Mouse (Mus musculus) ES-Bruce4 (cell line): ENCODE measurements around the gene Tmem144. TPM values are rescaled to one million over a fixed set of nuclear protein-coding genes. Genes with fewer than 3 reads are reported as not detected.

Experiments used
- H3K27ac ChIP-seq: 2 replicates; pipeline ENCODE4 v1.5.1; 2012; ENCODE audit warnings: low read length, inconsistent platforms; ENCODE audit not compliant: insufficient read depth
- H3K27me3 ChIP-seq: 2 replicates; pipeline ENCODE4 v1.6.1; 2012; ENCODE audit warnings: mild to moderate bottlenecking, low read length, inconsistent platforms; ENCODE audit not compliant: control insufficient read depth, poor library complexity, insufficient read depth, severe bottlenecking
- H3K36me3 ChIP-seq: 2 replicates; pipeline ENCODE4 v1.6.1; 2012; ENCODE audit warnings: inconsistent platforms, mild to moderate bottlenecking, low read length, moderate library complexity; ENCODE audit not compliant: control insufficient read depth, poor library complexity, insufficient read depth, severe bottlenecking
- H3K4me1 ChIP-seq: one replicate; pipeline ENCODE4 v1.8.1; 2011; ENCODE audit warnings: low read length; ENCODE audit not compliant: control insufficient read depth, insufficient read depth
- H3K4me3 ChIP-seq: 2 replicates; pipeline ENCODE4 v1.5.1; 2011; ENCODE audit warnings: low read depth, mild to moderate bottlenecking, low read length
- H3K9ac ChIP-seq: 2 replicates; pipeline ENCODE4 v1.6.1; 2012; ENCODE audit warnings: low read depth, mild to moderate bottlenecking, inconsistent platforms; ENCODE audit not compliant: poor library complexity, severe bottlenecking
- H3K9me3 ChIP-seq: replicated peaks from 2 replicates; pipeline ENCODE4 v1.6.1; 2012; ENCODE audit warnings: mild to moderate bottlenecking, low read length, inconsistent platforms; ENCODE audit not compliant: control insufficient read depth, poor library complexity, insufficient read depth, severe bottlenecking
- CTCF ChIP-seq: IDR thresholded peaks from one replicate; pipeline ENCODE4 v1.8.1; 2011; ENCODE audit warnings: low read depth, low read length
- EP300 ChIP-seq: IDR thresholded peaks from 2 replicates; pipeline ENCODE4 v1.6.1; 2011; ENCODE audit warnings: low read depth, low read length; ENCODE audit not compliant: insufficient read depth
- POLR2A ChIP-seq: IDR thresholded peaks from one replicate; pipeline ENCODE4 v1.8.1; 2011; ENCODE audit warnings: low read length; ENCODE audit not compliant: insufficient read depth
- polyA plus RNA-seq: library from polyadenylated mRNA; stranded (reverse); fragments of >200 nt; gene quantifications from 2 replicates; pipeline ENCODE4 v1.2.4, GENCODE M21; 2011; ENCODE audit warnings: low read depth; ENCODE audit not compliant: missing spikeins, insufficient read depth, insufficient read length

The Tmem144 gene
- polyA plus RNA-seq, 1 experiment, result 15.8 TPM

- H3K9me3 ChIP-seq, result no peaks in the 10 kb centered on the region
- H3K27me3 ChIP-seq, result no peaks in the 10 kb centered on the region
- no peak overlapping the region for H3K27ac ChIP-seq
- H3K36me3 ChIP-seq, result no peaks in the 10 kb centered on the region
- peak; percentile 17 for TF ChIP-seq CTCF
- no peak for TF ChIP-seq POLR2A
- TF ChIP-seq EP300, result no peak
- H3K4me1 ChIP-seq, result no peaks in the 10 kb centered on the region
- H3K9ac ChIP-seq, result peak overlapping the region; percentile 53; the same call in 1 of the 2 replicates
- H3K4me3 ChIP-seq, result peak overlapping the region; percentile 30; the same call in 1 of the 2 replicates
These were observed 32.2 kb upstream of the Tmem144 start for GRCm38 (mm10) chr3:79884761-79885189.

GRCm38 (mm10) chr3:79884305-79884704, 31.7 kb upstream of the Tmem144 start, which contains the start of gene Fam198b:
Gene Fam198b, plus strand, starts transcription at chr3:79884533.
- H3K9ac ChIP-seq, result peak within 1 kb of the TSS; percentile 53; the same call in 1 of the 2 replicates
- no peak within 1 kb of the TSS for H3K27ac ChIP-seq
- peak within 1 kb of the TSS; percentile 30; the same call in 1 of the 2 replicates for H3K4me3 ChIP-seq

GRCm38 (mm10) chr3:79883092-79883491, 30.5 kb upstream of the Tmem144 start:
- no peaks in the 10 kb centered on the region for H3K4me1 ChIP-seq
- H3K4me3 ChIP-seq, result no peak overlapping the region
- H3K36me3 ChIP-seq, result no peaks in the 10 kb centered on the region
- H3K9me3 ChIP-seq, result no peaks in the 10 kb centered on the region
- no peaks in the 10 kb centered on the region for H3K27me3 ChIP-seq
- no peak for TF ChIP-seq EP300
- peak; percentile 73 for TF ChIP-seq CTCF
- H3K9ac ChIP-seq, result no peak overlapping the region
- H3K27ac ChIP-seq, result no peak overlapping the region

More at GRCm38 (mm10) chr3:79884305-79884704, 31.7 kb upstream of the Tmem144 start, which contains the start of gene Fam198b:
- TF ChIP-seq POLR2A, result no peak
- no peak for TF ChIP-seq CTCF
- no peak for TF ChIP-seq EP300
- no peaks in the 10 kb centered on the region for H3K36me3 ChIP-seq
- H3K9me3 ChIP-seq, result no peaks in the 10 kb centered on the region
- H3K4me1 ChIP-seq, result no peaks in the 10 kb centered on the region
- H3K27me3 ChIP-seq, result no peaks in the 10 kb centered on the region

- H3K36me3 ChIP-seq, result no peaks in the 10 kb centered on the region
- H3K4me3 ChIP-seq, result no peak overlapping the region
- H3K4me1 ChIP-seq, result no peaks in the 10 kb centered on the region
- H3K9me3 ChIP-seq, result no peaks in the 10 kb centered on the region
- no peak overlapping the region for H3K9ac ChIP-seq
- no peaks in the 10 kb centered on the region for H3K27me3 ChIP-seq
- TF ChIP-seq POLR2A, result no peak
- TF ChIP-seq EP300, result no peak
- TF ChIP-seq CTCF, result no peak
- H3K27ac ChIP-seq, result no peak overlapping the region
These were observed 29.1 kb upstream of the Tmem144 start for GRCm38 (mm10) chr3:79881645-79882044.

- H3K9ac ChIP-seq, result no peak overlapping the region
- no peaks in the 10 kb centered on the region for H3K4me1 ChIP-seq
- no peaks in the 10 kb centered on the region for H3K27me3 ChIP-seq
- no peaks in the 10 kb centered on the region for H3K9me3 ChIP-seq
- no peak for TF ChIP-seq POLR2A
- no peak for TF ChIP-seq CTCF
- TF ChIP-seq EP300, result no peak
- no peak overlapping the region for H3K27ac ChIP-seq
- no peak overlapping the region for H3K4me3 ChIP-seq
- no peaks in the 10 kb centered on the region for H3K36me3 ChIP-seq
These were observed 26.7 kb upstream of the Tmem144 start for GRCm38 (mm10) chr3:79879246-79879645.

- Histone ChIP-seq H3K9ac (no peak overlapping the region), H3K36me3 (no peaks in the 10 kb centered on the region), H3K9me3 (no peaks in the 10 kb centered on the region), H3K27me3 (no peaks in the 10 kb centered on the region), H3K4me1 (no peaks in the 10 kb centered on the region), H3K27ac (no peak overlapping the region), H3K4me3 (no peak overlapping the region)
- no peak for TF ChIP-seq EP300
- TF ChIP-seq CTCF, result no peak
These were observed 25.8 kb upstream of the Tmem144 start for GRCm38 (mm10) chr3:79878350-79878749.
